Mouse (Mus musculus) left cerebral cortex, postnatal 4 days (tissue): Measurements from ENCODE around the gene Gm11273. TPM values are rescaled to one million over a fixed set of nuclear protein-coding genes. Genes with fewer than 3 reads are reported as not detected.

Experiments used
- DNase-seq: peaks from one replicate; pipeline ENCODE4 v3.0.0-alpha.2; 2022
- intact Hi-C: fragments of 180-260 bp; cut with DNase I; formaldehyde crosslinking; loops from one replicate; pipeline ENCODE4 v1.15.1; 2025
- total RNA-seq, 2 experiments: library from RNA; stranded (reverse); gene quantifications; 2 replicates each; pipeline ENCODE4 v1.2.3; 2021

Gm11273 gene
- total RNA-seq, 2 experiments from 2014 or later: 36.2 to 49.5 TPM

GRCm38 (mm10) chr13:21453042-21453441 is 48.2 kb downstream of the Gm11273 start:
- intact Hi-C loops: no loop called here
- no peak for DNase-seq

Other genes starting within 250 kb of the Gm11273 start
- not detected for gene Gpx5, start 208.7 kb downstream of the Gm11273 start, total RNA-seq
- not detected for gene Gpx6, start 189.3 kb downstream of the Gm11273 start, total RNA-seq
- gene Olfr1367, start 154.5 kb downstream of the Gm11273 start, total RNA-seq: not detected
- 10 to 100 TPM; 11.0 to 11.3 TPM for gene Zscan12, start 138.6 kb downstream of the Gm11273 start, total RNA-seq
- gene Zkscan3, start 98.7 kb downstream of the Gm11273 start, total RNA-seq: 10 to 100 TPM; 49.4 to 56.1 TPM
- 1 to 10 TPM; 1.3 to 2.2 TPM for gene Pgbd1, start 60.4 kb downstream of the Gm11273 start, total RNA-seq
- 10 to 100 TPM; 27.0 to 28.7 TPM for gene Zscan26, start 47.7 kb downstream of the Gm11273 start, total RNA-seq
- gene Nkapl, start 32.9 kb downstream of the Gm11273 start, total RNA-seq: 1 to 10 TPM in 1 of 2 experiments, under 1 TPM in 1; 0.97 to 1.5 TPM
- gene Zkscan4, start 22.5 kb downstream of the Gm11273 start, total RNA-seq: 1 to 10 TPM; 7.8 to 8.8 TPM
- not detected for gene Gm10065, start 22.0 kb downstream of the Gm11273 start, total RNA-seq
- gene AK157302, start 6.2 kb downstream of the Gm11273 start, total RNA-seq: 10 to 100 TPM; 11.3 to 14.5 TPM
- gene Zkscan8, start 29.7 kb upstream of the Gm11273 start, total RNA-seq: 10 to 100 TPM; 13.7 to 13.9 TPM
- gene Olfr1366, start 41.4 kb upstream of the Gm11273 start, total RNA-seq: not detected
- not detected for gene Olfr1535, start 58.5 kb upstream of the Gm11273 start, total RNA-seq
- not detected for gene Olfr1364, start 80.3 kb upstream of the Gm11273 start, total RNA-seq
- not detected for gene Olfr1362, start 112.6 kb upstream of the Gm11273 start, total RNA-seq
- gene Olfr11, start 141.1 kb upstream of the Gm11273 start, total RNA-seq: not detected
- not detected for gene Olfr1361, start 162.0 kb upstream of the Gm11273 start, total RNA-seq
- not detected for gene Olfr1360, start 176.0 kb upstream of the Gm11273 start, total RNA-seq
- gene Olfr1359, start 196.7 kb upstream of the Gm11273 start, total RNA-seq: not detected
- 100 to 1,000 TPM; 112 to 115 TPM for gene Hist1h2bl, start 214.7 kb upstream of the Gm11273 start, total RNA-seq
- gene Hist1h2ai, start 215.0 kb upstream of the Gm11273 start, total RNA-seq: 100 to 1,000 TPM; 129 to 178 TPM
- gene Hist1h3h, start 216.2 kb upstream of the Gm11273 start, total RNA-seq: 100 to 1,000 TPM; 159 to 180 TPM
- gene Hist1h2bm, start 220.6 kb upstream of the Gm11273 start, total RNA-seq: 10 to 100 TPM; 34.8 to 37.4 TPM
- gene Hist1h4j, start 233.6 kb upstream of the Gm11273 start, total RNA-seq: 10 to 100 TPM; 35.9 to 46.7 TPM
- 100 to 1,000 TPM; 525 to 563 TPM for gene Hist1h4k, start 249.1 kb upstream of the Gm11273 start, total RNA-seq